Mouse (Mus musculus) right cerebral cortex, postnatal 36 days (tissue): ENCODE measurements around the gene Adcy6.
"Not testable (repeated sequence)": the region's sequence is repeated elsewhere in the genome, so short reads cannot be mapped to it uniquely, and the experiment has no call there.

Experiments
- DNase-seq, 2 experiments: peaks; one replicate each; pipeline ENCODE4 v3.0.0; 2022; ENCODE audit warnings: low spot score in 2 of 2, mixed read lengths in 1 of 2

The Adcy6 gene

DNA sequence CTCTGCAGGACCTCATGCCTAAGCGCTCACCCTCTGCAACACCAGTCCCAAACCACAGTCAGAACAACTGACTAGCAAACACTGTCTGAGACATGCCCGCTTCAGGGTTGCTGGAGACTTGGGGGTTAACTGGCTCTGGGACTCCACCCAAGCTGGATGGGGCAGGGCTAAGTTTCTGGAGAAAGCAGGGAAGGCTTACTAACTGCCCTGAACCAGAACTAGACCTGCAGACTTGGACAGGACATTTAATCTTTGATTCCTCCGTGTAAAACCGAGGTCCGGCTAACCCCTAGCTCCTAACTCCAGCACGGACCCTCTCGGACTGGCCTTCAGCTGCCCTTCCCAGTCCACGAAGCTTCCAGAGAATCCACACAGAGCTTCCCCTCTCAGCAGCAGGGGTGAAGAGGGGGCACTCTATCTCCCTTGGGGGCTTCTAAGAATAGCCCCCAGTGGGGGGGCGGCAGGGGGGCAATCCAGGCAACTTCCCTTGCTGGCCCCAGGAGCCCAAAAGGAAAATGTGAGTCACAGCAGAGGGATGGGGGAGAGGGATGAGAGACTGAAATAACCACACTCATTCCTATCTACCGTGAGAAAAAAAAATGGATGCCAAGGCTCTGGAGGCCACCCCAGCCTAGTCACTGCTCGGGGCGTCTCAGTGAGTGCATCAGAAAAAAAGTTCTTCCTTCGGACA is 7.5 kb downstream of the Adcy6 start:
- no peak for DNase-seq

- no peak for DNase-seq
Measured at GRCm38 (mm10) chr15:98601832-98602190, 8.1 kb downstream of the Adcy6 start.

DNA sequence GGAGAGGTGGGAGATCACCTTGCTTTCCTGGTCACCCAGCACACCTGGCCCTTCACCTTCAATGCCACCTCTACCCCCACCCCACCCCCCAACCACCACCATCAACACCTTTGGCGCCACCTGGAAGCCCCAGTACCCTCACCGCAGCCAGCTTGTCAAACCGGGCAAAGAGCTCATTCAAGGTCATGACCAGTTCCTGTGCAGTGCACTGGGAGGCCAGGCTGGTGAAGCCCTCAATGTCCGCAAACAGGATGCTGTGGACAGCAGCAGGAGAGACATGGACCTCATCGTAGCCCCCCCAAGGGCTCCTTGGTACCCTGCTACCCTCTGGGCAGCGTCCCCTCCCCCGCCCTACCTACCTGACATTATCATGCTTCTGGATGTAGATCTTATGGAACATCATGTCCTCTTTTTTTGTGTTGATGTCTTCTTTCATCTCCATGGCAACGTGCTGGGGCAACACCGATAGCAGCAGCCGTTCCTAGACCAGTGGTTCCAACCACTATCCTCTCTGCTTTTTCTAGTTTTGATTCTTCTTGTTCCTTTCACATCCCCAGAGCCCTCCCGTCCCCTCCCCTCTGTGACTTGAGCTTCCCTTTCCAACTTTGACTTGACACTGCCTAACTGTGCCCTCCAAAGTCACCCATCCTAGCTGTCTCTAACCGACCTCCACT is 9.7 kb downstream of the Adcy6 start:
- DNase-seq: no peak

DNA sequence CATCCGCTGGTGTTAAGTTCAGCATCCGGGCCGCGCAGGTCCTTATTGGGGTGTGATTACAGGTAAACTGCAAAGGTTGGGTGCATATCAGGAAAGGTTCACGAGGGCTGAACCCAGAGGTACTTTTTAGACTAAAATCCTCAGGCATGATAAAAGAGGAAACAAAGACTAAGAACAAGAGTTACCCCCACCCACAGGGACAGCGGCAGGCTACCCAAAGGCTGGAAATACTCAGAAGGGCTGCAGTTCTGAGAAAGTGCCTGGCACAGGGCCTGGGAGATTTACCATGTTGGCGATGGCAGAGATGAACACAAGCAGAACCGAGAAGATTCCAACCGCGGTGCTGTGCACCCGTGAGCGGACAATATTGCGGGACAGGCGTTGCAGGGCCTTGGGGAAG is 13.3 kb downstream of the Adcy6 start:
- no peak for DNase-seq

DNA sequence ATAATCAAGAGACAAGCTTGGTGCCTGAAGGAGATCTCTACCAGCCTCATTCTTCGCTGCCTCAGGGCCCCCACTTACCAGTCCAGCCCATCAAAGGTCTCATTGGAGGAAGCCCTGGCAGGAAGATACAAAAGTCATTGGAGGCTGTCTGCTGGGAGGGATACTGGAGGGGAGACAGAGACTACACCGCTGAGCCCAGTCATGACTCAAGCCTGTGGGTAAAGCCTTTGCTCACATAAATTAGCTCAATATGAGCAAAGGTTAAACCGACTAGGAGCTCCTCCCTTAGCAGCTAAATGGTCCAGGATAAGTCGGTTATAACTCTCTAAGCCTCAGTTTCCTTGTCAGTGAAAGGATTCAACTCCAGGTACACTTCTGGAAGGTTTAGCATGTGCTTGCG is 14.8 kb downstream of the Adcy6 start:
- no peak for DNase-seq

DNA sequence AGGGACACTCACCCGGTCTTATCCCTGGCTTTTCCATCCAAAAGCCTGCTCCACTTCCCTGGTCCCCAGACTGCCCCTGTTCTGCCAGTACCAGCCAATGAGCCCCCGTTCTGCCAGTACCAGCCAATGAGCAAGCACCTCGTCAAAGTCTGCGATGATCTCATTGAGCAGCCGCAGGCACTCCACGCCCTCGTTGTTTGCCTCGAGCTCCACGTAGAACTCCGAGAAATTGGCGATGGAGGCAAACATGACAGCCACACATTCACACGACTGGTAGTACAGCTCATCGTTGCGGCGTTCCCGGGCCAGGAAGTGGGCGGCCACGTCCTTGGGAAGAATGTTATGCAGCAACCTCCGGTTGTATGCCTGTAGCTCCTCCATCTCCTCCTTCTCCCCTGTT is 15.7 kb downstream of the Adcy6 start:
- peak; percentile 49 to 50 for DNase-seq

GRCm38 (mm10) chr15:98591396-98591795 is 18.5 kb downstream of the Adcy6 start:
- DNase-seq: no peak

- no peak for DNase-seq
Measured at GRCm38 (mm10) chr15:98589640-98590336, 20.1 kb downstream of the Adcy6 start.

DNA sequence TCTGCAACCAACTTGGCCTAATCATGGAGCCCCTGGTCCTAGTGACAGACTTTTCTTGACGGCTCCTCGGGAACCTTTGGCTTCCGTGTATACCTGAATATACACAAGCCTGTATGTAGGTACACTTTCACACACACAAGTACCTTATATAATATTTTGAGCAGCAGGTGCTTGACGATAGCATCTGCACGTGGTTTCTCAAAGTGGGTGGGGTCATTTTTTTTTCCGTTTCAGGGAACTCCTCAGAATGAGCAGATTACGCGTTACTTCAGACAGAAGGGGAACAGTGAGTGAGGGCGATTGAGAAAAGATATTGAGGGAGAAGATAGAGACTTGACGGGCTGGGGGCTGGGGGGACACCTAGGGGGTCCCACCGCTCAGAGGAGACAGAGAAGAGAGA is 22.1 kb downstream of the Adcy6 start:
- no peak for DNase-seq

DNA sequence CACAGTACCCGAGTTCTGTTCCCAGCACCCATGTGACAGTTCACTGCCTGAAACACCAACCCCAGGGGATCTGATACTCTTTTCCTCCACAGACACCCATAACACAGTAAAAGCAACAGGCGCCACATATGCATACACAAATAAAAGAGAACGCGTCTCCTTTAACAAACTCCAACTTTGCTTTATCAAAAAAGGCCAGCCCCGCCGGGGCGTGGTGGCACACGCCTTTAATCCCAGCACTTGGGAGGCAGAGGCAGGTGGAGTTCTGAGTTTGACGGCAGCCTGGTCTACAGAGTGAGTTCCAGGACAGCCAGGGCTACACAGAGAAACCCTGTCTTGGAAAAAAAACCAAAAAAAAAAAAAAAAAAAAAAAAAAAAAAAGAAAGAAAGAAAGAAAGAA is 23.7 kb downstream of the Adcy6 start:
- not testable (repeated sequence) for DNase-seq

GRCm38 (mm10) chr15:98585421-98585820 is 24.5 kb downstream of the Adcy6 start:
- DNase-seq: no peak

GRCm38 (mm10) chr15:98582996-98583395 is 26.9 kb downstream of the Adcy6 start:
- no peak for DNase-seq

DNA sequence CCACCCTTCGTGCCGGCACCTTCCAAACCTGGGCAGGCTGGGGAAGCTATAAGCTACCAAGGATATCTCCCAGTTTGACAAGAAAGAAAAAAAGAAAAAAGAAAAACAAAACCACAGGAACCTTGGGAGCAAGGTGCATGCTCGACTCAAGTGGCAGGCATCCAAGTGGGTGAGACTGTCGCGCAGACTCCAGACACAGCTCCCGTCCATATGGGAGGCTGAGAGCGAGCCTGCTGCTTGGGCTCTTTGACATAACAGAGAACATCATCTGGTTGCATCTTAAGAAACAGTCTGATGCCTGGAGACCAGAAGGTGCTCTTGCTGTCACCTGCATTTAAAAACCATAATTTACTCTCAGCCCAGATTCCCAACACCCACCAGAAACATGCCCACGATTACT is 27.5 kb downstream of the Adcy6 start:
- no peak for DNase-seq

DNA sequence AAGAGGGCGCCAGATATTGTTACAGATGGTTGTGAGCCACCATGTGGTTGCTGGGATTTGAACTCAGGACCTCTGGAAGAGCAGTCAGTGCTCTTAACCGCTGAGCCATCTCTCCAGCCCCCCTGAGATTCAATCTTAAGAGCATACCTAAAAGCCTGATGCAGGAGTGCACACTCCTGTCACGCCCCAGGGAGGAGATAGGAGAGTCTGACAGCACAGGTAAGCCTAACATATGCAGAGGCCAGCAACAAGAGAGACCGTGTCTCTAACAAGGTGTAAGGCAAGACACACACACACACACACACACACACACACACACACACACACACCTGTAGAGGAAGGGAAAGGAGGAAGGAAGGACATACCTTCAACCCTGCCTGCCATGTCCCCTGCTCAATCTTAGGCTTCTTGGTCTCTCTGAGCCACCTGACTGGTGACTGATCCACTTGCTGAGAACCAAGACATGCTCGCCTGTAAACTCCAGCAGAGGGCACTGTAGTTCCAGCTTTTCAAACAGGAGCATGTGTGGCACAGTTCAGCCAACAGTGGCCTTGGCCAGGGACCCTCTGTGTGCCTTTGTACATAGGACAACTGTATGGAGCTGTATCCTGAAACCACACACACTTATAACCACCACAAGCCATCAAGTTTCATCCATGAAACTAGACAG is 29.9 kb downstream of the Adcy6 start:
- DNase-seq: peak; percentile 59 to 66

DNA sequence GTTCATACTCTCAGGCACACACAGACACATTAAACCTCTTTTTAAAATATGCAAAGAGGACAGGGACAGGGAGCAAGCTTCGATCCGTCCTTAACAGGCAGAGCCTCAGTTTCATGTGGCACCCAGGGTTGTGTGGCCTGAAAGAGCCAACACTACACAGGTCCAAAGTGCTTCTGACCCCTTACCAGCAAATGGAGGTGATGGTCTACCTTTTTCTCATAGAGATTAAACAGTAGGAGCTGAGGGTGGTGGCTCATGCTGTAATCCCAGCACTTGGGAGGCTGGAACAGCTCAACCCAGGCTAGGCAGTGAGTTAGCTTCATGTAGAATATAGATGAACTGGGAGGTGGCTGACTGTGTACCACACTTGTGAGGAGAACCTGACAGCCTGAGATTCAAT is 30.6 kb downstream of the Adcy6 start:
- no peak for DNase-seq

DNA sequence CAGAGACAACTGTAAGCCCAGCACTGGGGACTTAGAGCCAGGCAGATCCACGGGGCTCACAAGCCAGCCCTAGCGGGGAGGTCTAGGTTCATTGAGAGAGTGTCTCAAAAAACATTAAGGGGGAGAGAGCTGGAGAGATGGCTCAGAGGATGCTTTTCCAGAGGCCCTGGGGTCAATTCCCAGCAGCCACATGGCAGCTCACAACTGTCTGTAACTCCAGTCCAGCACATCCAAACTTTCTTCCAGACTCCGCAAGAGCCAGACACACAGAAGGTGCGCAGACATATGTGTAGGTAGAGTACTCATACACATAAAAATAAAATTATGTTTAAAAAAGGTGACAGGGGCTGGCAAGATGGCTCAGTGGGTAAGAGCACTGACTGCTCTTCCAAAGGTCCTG is 36.6 kb downstream of the Adcy6 start:
- DNase-seq: no peak

GRCm38 (mm10) chr15:98570873-98571538 is 38.9 kb downstream of the Adcy6 start, which contains the start of the genes Ccnt1 and 4930415O20Rik:
TSS of gene Ccnt1 (minus strand) at chr15:98570923.
TSS of gene 4930415O20Rik (plus strand) at chr15:98571004.
- DNase-seq: no peak

GRCm38 (mm10) chr15:98569795-98570365 is 40.0 kb downstream of the Adcy6 start:
- DNase-seq: no peak

DNA sequence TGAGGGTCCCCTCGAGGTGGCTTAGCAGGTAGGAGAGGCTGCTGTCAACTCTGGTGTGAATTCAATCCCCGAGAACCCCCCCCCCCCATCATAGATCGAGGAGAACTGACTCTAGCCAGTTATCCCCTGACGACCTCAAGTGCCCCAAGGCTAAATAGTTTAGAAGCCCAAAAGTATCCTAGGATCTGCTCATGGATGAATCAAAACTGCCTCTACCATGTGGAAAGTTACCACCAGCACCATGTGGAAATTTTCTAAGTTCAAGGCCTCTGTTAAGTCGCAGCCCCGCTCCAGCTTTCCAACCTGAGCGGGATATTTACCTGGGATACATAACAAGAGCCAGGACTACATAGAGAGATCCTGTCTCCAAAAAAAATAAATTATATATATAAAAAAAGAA is 40.7 kb downstream of the Adcy6 start:
- DNase-seq: no peak

- no peak for DNase-seq
Measured at GRCm38 (mm10) chr15:98568256-98569033, 41.4 kb downstream of the Adcy6 start.
